In the genomic region with DNA sequence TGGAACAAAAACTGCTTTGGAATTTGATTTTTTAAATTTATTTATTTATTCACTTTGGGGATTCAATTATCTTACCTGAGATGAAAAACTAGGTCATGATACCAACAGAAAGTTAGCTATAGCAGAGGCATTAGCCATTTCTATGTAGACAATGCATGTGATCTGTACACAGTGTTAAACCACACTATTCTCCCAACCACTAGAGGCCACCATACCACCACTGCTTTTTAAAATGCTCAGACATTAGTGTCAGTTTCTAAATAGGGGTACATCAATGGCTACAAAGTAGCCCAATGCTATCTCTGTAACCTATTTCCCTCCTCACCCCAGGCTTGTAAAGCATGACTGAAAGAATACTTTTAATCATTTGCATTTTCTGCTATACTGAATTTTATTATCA, we compare ENCODE assay signal across 9 mouse cellular contexts. TPM values are rescaled to one million over a fixed set of nuclear protein-coding genes. Genes with fewer than 3 reads are reported as not detected.
DNase-seq lines count a peak whose midpoint lies in the region; ATAC-seq and TF ChIP-seq lines count a peak whose summit lies in the region.
"Had no signal": no experiment of that assay in that cellular context is flagged by ENCODE, and none has a peak within 500 bp of the region (broad histone marks: within the 10 kb centered on the region; RNA-seq: fewer than 3 reads in every experiment).

No protein-coding gene starts in this region.

- H3K9ac ChIP-seq in forebrain, embryonic 13.5 days, result no peak overlapping the region
- H3K9ac ChIP-seq in midbrain, postnatal 0 days (replicated peaks; ENCODE audit: low read length, poor library complexity, severe bottlenecking), result no peak overlapping the region
- H3K9ac ChIP-seq in midbrain, embryonic 16.5 days (ENCODE audit: low read depth, low read length), result no peak overlapping the region
- H3K9ac ChIP-seq in embryonic facial prominence, embryonic 14.5 days (ENCODE audit: low read depth, low read length), result no peak overlapping the region
- H3K9ac ChIP-seq: limb, embryonic 15.5 days had no signal

- H3K4me2 ChIP-seq in forebrain, embryonic 13.5 days, result no peak overlapping the region
- H3K4me2 ChIP-seq in midbrain, postnatal 0 days (ENCODE audit: low read depth, low read length, poor library complexity, severe bottlenecking), result no peak overlapping the region
- H3K4me2 ChIP-seq in midbrain, embryonic 16.5 days (ENCODE audit: low read length), result no peak overlapping the region
- no peak overlapping the region for H3K4me2 ChIP-seq in embryonic facial prominence, embryonic 14.5 days (ENCODE audit: low read depth, low read length)
- H3K4me2 ChIP-seq: limb, embryonic 15.5 days had no signal

- peaks cover 44% of the 10 kb centered on the region for H3K36me3 ChIP-seq in forebrain, embryonic 13.5 days (ENCODE audit: poor library complexity, severe bottlenecking)
- H3K36me3 ChIP-seq in forebrain, embryonic 10.5 days (replicated peaks), result peaks cover 45% of the 10 kb centered on the region
- peaks cover 42% of the 10 kb centered on the region for H3K36me3 ChIP-seq in midbrain, postnatal 0 days (ENCODE audit: insufficient read depth, low read length)
- H3K36me3 ChIP-seq in midbrain, embryonic 16.5 days (ENCODE audit: control insufficient read depth, insufficient read depth, low read length), result peaks cover 26% of the 10 kb centered on the region
- H3K36me3 ChIP-seq in embryonic facial prominence, embryonic 14.5 days (ENCODE audit: control insufficient read depth, insufficient read depth, low read length), result peaks cover 56% of the 10 kb centered on the region

- DNase-seq in forebrain, embryonic 10.5 days (ENCODE audit: extremely low spot score, low spot score), result no peak
- DNase-seq in midbrain, postnatal 0 days (ENCODE audit: low spot score), result peak; percentile 41
- peak; percentile 6 for DNase-seq in embryonic facial prominence, embryonic 14.5 days (ENCODE audit: low spot score)
- DNase-seq in retina, postnatal 7 days (ENCODE audit: low read depth, low spot score), result peak; percentile 20
- no peak for DNase-seq in natural killer cell, adult 2 months (ENCODE audit: low spot score in 2 of 2)
- DNase-seq in urinary bladder, postnatal 25 days (ENCODE audit: low spot score), result no peak

- H3K4me1 ChIP-seq in forebrain, embryonic 13.5 days, result no peaks in the 10 kb centered on the region
- H3K4me1 ChIP-seq in forebrain, embryonic 10.5 days, result no peaks in the 10 kb centered on the region
- no peaks in the 10 kb centered on the region for H3K4me1 ChIP-seq in midbrain, postnatal 0 days (ENCODE audit: insufficient read depth, low read length)
- H3K4me1 ChIP-seq in midbrain, embryonic 16.5 days (ENCODE audit: control insufficient read depth, insufficient read depth, low read length), result no peaks in the 10 kb centered on the region
- no peaks in the 10 kb centered on the region for H3K4me1 ChIP-seq in embryonic facial prominence, embryonic 14.5 days (ENCODE audit: control insufficient read depth, insufficient read depth, low read length)
- H3K4me1 ChIP-seq: limb, embryonic 15.5 days had no signal

- no peaks in the 10 kb centered on the region for H3K27me3 ChIP-seq in forebrain, embryonic 13.5 days
- no peaks in the 10 kb centered on the region for H3K27me3 ChIP-seq in forebrain, embryonic 10.5 days (ENCODE audit: poor library complexity, severe bottlenecking)
- no peaks in the 10 kb centered on the region for H3K27me3 ChIP-seq in midbrain, postnatal 0 days (ENCODE audit: insufficient read depth, low read length)
- H3K27me3 ChIP-seq in midbrain, embryonic 16.5 days (ENCODE audit: control insufficient read depth, insufficient read depth, low read depth, low read length), result no peaks in the 10 kb centered on the region
- no peaks in the 10 kb centered on the region for H3K27me3 ChIP-seq in embryonic facial prominence, embryonic 14.5 days (replicated peaks; ENCODE audit: control insufficient read depth, insufficient read depth, low read length)
- H3K27me3 ChIP-seq: limb, embryonic 15.5 days had no signal

- no peaks in the 10 kb centered on the region for H3K9me3 ChIP-seq in forebrain, embryonic 13.5 days (replicated peaks)
- H3K9me3 ChIP-seq in forebrain, embryonic 10.5 days, result no peaks in the 10 kb centered on the region
- H3K9me3 ChIP-seq in midbrain, postnatal 0 days (ENCODE audit: low read length), result no peaks in the 10 kb centered on the region
- H3K9me3 ChIP-seq in midbrain, embryonic 16.5 days (replicated peaks; ENCODE audit: control insufficient read depth, low read length, poor library complexity, severe bottlenecking), result no peaks in the 10 kb centered on the region
- H3K9me3 ChIP-seq in embryonic facial prominence, embryonic 14.5 days (ENCODE audit: control insufficient read depth, low read length), result no peaks in the 10 kb centered on the region
- H3K9me3 ChIP-seq: limb, embryonic 15.5 days had no signal

- peak; percentile 67 for TF ChIP-seq CTCF in midbrain, postnatal 0 days (IDR thresholded peaks at IDR 0.05)

- no peak overlapping the region for H3K4me3 ChIP-seq in forebrain, embryonic 13.5 days
- H3K4me3 ChIP-seq in forebrain, embryonic 10.5 days, result no peak overlapping the region
- no peak overlapping the region for H3K4me3 ChIP-seq in midbrain, postnatal 0 days (ENCODE audit: low read depth, low read length)
- no peak overlapping the region for H3K4me3 ChIP-seq in midbrain, embryonic 16.5 days (ENCODE audit: low read depth, low read length)
- H3K4me3 ChIP-seq in embryonic facial prominence, embryonic 14.5 days (ENCODE audit: low read depth, low read length), result no peak overlapping the region
- H3K4me3 ChIP-seq: limb, embryonic 15.5 days had no signal

- no peak overlapping the region for H3K27ac ChIP-seq in forebrain, embryonic 13.5 days
- H3K27ac ChIP-seq in forebrain, embryonic 10.5 days, result no peak overlapping the region
- no peak overlapping the region for H3K27ac ChIP-seq in midbrain, postnatal 0 days (ENCODE audit: low read depth, low read length)
- no peak overlapping the region for H3K27ac ChIP-seq in midbrain, embryonic 16.5 days (ENCODE audit: low read length)
- no peak overlapping the region for H3K27ac ChIP-seq in embryonic facial prominence, embryonic 14.5 days (replicated peaks; ENCODE audit: low read depth, low read length)
- H3K27ac ChIP-seq: limb, embryonic 15.5 days had no signal

- peak; percentile 55; the same call in 1 of the 2 replicates for ATAC-seq in forebrain, embryonic 13.5 days
- no peak for ATAC-seq in midbrain, postnatal 0 days (ENCODE audit: low FRiP score)
- no peak for ATAC-seq in midbrain, embryonic 16.5 days
- ATAC-seq in embryonic facial prominence, embryonic 14.5 days (ENCODE audit: low read depth), result no peak

RNA-seq across cellular contexts. Expression of gene Heatr5b, which starts 26.1 kb away (rescaled TPM):
- 14.8 and 18.0 TPM in 2 replicates for polyA plus RNA-seq in forebrain, embryonic 13.5 days (2015; fragmentation: Nextera tagmentation; extraction: Ambion mirVana)
- 13.6 and 14.0 TPM in 2 replicates for polyA plus RNA-seq in forebrain, embryonic 10.5 days (2016; fragmentation: Nextera tagmentation; extraction: Ambion mirVana)
- 52.0 and 56.6 TPM in 2 replicates for total RNA-seq in midbrain, postnatal 0 days (2014; rRNA removed)
- polyA plus RNA-seq in midbrain, postnatal 0 days (2015; fragmentation: Nextera tagmentation; extraction: Ambion mirVana), result 11.5 and 11.7 TPM in 2 replicates
- 20.5 and 23.2 TPM in 2 replicates for polyA plus RNA-seq in midbrain, embryonic 16.5 days (2015; fragmentation: Nextera tagmentation; extraction: Ambion mirVana)
- 12.4 and 14.6 TPM in 2 replicates for polyA plus RNA-seq in embryonic facial prominence, embryonic 14.5 days (2014; fragmentation: Nextera tagmentation; extraction: Ambion mirVana)

RNA-seq across cellular contexts. Expression of gene Gpatch11, which starts 26.3 kb away (rescaled TPM):
- 43.4 and 54.4 TPM in 2 replicates for polyA plus RNA-seq in forebrain, embryonic 13.5 days (2015; fragmentation: Nextera tagmentation; extraction: Ambion mirVana)
- polyA plus RNA-seq in forebrain, embryonic 10.5 days (2016; fragmentation: Nextera tagmentation; extraction: Ambion mirVana), result 30.4 and 31.8 TPM in 2 replicates
- 31.9 and 38.2 TPM in 2 replicates for total RNA-seq in midbrain, postnatal 0 days (2014; rRNA removed)
- 48.5 and 49.0 TPM in 2 replicates for polyA plus RNA-seq in midbrain, postnatal 0 days (2015; fragmentation: Nextera tagmentation; extraction: Ambion mirVana)
- polyA plus RNA-seq in midbrain, embryonic 16.5 days (2015; fragmentation: Nextera tagmentation; extraction: Ambion mirVana), result 50.9 and 51.6 TPM in 2 replicates
- polyA plus RNA-seq in embryonic facial prominence, embryonic 14.5 days (2014; fragmentation: Nextera tagmentation; extraction: Ambion mirVana), result 38.5 and 40.5 TPM in 2 replicates

Comparison
In these comparisons a context has a peak if more than half of its experiments do, and no peak if none do; other contexts are left out.
1. DNase-seq: peak in midbrain, postnatal 0 days (single experiment), embryonic facial prominence, embryonic 14.5 days (single experiment) and retina, postnatal 7 days (single experiment); none in forebrain, embryonic 10.5 days (single experiment), natural killer cell, adult 2 months (0 of 2) and urinary bladder, postnatal 25 days (single experiment).